Mouse (Mus musculus): ENCODE measurements at regions not wholly inside any gene's neighbourhood (a gene's known extent, or its start where the extent isn't known, plus 50 kb on each side); places are given as distances from the start of the nearest gene placed in this dataset.

DNA sequence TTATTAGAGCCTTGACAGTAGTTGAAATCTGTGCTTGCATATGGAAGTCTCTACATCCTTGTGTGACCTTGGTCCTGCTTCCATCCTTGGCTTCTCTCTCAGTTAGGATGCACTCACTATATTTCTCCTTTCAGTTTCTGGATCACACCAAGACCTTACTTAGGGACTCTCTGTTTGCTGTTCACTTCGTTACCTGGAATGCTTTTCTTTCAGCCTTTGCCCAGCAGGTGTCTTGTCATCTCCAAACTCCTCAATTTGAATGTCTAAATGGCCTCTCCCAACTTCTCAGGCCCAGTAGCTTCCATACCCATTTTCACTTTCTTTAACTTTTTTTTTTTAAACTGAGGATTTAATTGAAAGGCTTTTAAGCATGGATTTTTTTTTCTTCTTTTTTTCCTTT lies 74.0 kb upstream of the Igfbp7 start:
- TF ChIP-seq POLR2A (IDR thresholded peaks at IDR 0.05; ENCODE audit: borderline replicate concordance, control insufficient read depth, low read depth, low read length) = no peak
- TF ChIP-seq CTCF (IDR thresholded peaks at IDR 0.05; ENCODE audit: control insufficient read depth, insufficient read depth, low read length) = no peak

Data from bone marrow, adult 2 months (tissue).